Mouse (Mus musculus) heart, postnatal 0 days (tissue): Measurements from ENCODE around the gene Kcnc3. TPM values are rescaled to one million over a fixed set of nuclear protein-coding genes. Genes with fewer than 3 reads are reported as not detected.

Experiments used
- ATAC-seq: fragments of 200-750 bp; cut with Nextera tagmentation; 2 replicates; pipeline ENCODE4 v1.8.0; 2017; ENCODE audit warnings: low read depth, moderate number of reproducible peaks, moderate library complexity; ENCODE audit not compliant: insufficient read depth
- DNase-seq: peaks from one replicate; pipeline ENCODE4 v3.0.0-alpha.2; 2016; ENCODE audit warnings: low spot score
- H3K27ac ChIP-seq: fragments of 300-500 bp; sonication (generic); 2 replicates; pipeline ENCODE4 v1.5.1; 2014; ENCODE audit warnings: low read depth, mild to moderate bottlenecking
- H3K27me3 ChIP-seq: fragments of 300-500 bp; sonication (generic); 2 replicates; pipeline ENCODE4 v1.6.1; 2014; ENCODE audit warnings: low read length, mixed read lengths; ENCODE audit not compliant: control insufficient read depth, insufficient read depth
- H3K36me3 ChIP-seq: fragments of 300-500 bp; sonication (generic); replicated peaks from 2 replicates; pipeline ENCODE4 v1.6.1; 2014; ENCODE audit warnings: low read length, mixed read lengths; ENCODE audit not compliant: control insufficient read depth, insufficient read depth
- H3K4me1 ChIP-seq: fragments of 300-500 bp; sonication (generic); 2 replicates; pipeline ENCODE4 v1.6.1; 2014; ENCODE audit warnings: antibody characterized with exemption; ENCODE audit not compliant: control insufficient read depth, insufficient read depth
- H3K4me2 ChIP-seq: fragments of 300-500 bp; sonication (generic); 2 replicates; pipeline ENCODE4 v1.6.1; 2014; ENCODE audit warnings: low read depth, mild to moderate bottlenecking, low read length, moderate library complexity
- H3K4me3 ChIP-seq: fragments of 300-500 bp; sonication (generic); 2 replicates; pipeline ENCODE4 v1.5.1; 2014; ENCODE audit warnings: low read depth, low read length
- H3K9ac ChIP-seq: fragments of 300-500 bp; sonication (generic); replicated peaks from 2 replicates; pipeline ENCODE4 v1.6.1; 2014; ENCODE audit warnings: low read depth, low read length, mixed read lengths
- H3K9me3 ChIP-seq: fragments of 300-500 bp; sonication (generic); replicated peaks from 2 replicates; pipeline ENCODE4 v1.6.1; 2016; ENCODE audit warnings: low read length; ENCODE audit not compliant: control insufficient read depth
- CTCF ChIP-seq: IDR thresholded peaks from 2 replicates; pipeline ENCODE4 v1.5.1; 2016; ENCODE audit warnings: antibody characterized with exemption, control low read depth, low read depth
- EP300 ChIP-seq: IDR thresholded peaks from 2 replicates; pipeline ENCODE4 v1.6.1; 2016; ENCODE audit warnings: antibody characterized with exemption, low read depth
- WGBS: fragments of 180-500 bp; shearing (Covaris S2); extraction: QIAGEN DNeasy Blood & Tissue Kit; methylation state at CpG from one replicate; pipeline ENCODE4 v1.1.7; 2014; 5-methylcytosine and 5-hydroxymethylcytosine counted together
- polyA plus RNA-seq: library from polyadenylated mRNA; unstranded; fragments of >200 nt; fragmentation: Nextera tagmentation; extraction: Ambion mirVana; gene quantifications from 2 replicates; pipeline ENCODE4 v1.2.1, GENCODE M21; 2015
- total RNA-seq: library from RNA; depleted of rRNA; stranded (reverse); fragments of >200 nt; gene quantifications from 2 replicates; pipeline ENCODE4 v1.2.3, GENCODE M21; 2014; ENCODE audit warnings: low replicate concordance

Kcnc3 gene
- total and polyA plus RNA-seq, 2 experiments from 2014 or later: not detected

GRCm38 (mm10) chr7:44581637-44582036, 8.8 kb upstream of the Kcnc3 start:
- 56% methylated on average over 6 of the region's 6 CpGs for WGBS
- ATAC-seq (no peak), DNase-seq (no peak)
- no peak overlapping the region for H3K4me3 ChIP-seq
- H3K27ac ChIP-seq: no peak overlapping the region
- H3K4me1 ChIP-seq: no peaks in the 10 kb centered on the region
- no peaks in the 10 kb centered on the region; the same call in 1 of the 2 replicates for H3K9me3 ChIP-seq
- H3K9ac ChIP-seq: no peak overlapping the region
- TF ChIP-seq EP300 (no peak), CTCF (no peak)
- H3K27me3 ChIP-seq: peaks cover 17% of the 10 kb centered on the region
- H3K36me3 ChIP-seq: no peaks in the 10 kb centered on the region
- H3K4me2 ChIP-seq: no peak overlapping the region

- 55% methylated on average over 5 of the region's 5 CpGs for WGBS
Observed at GRCm38 (mm10) chr7:44582709-44583108, 7.8 kb upstream of the Kcnc3 start.

GRCm38 (mm10) chr7:44583146-44583545, 7.3 kb upstream of the Kcnc3 start:
- Histone ChIP-seq H3K4me3 (no peak overlapping the region), H3K27ac (no peak overlapping the region), H3K4me1 (0 out of 2 replicates have a peak, but pooled peaks cover 3% of the 10 kb centered on the region), H3K27me3 (peaks cover 32% of the 10 kb centered on the region), H3K9ac (no peak overlapping the region), H3K9me3 (no peaks in the 10 kb centered on the region; the same call in 1 of the 2 replicates), H3K4me2 (no peak overlapping the region), H3K36me3 (no peaks in the 10 kb centered on the region)
- ATAC-seq: no peak
- TF ChIP-seq CTCF (no peak), EP300 (no peak)
- DNase-seq: no peak
- WGBS: 68% methylated on average over 1 of the region's 1 CpGs

More at GRCm38 (mm10) chr7:44582709-44583108, 7.8 kb upstream of the Kcnc3 start:
- no peak overlapping the region for H3K4me3 ChIP-seq
- no peak overlapping the region for H3K27ac ChIP-seq
- DNase-seq (no peak), ATAC-seq (no peak)
- no peaks in the 10 kb centered on the region for H3K36me3 ChIP-seq
- H3K9me3 ChIP-seq: no peaks in the 10 kb centered on the region; the same call in 1 of the 2 replicates
- no peak overlapping the region for H3K9ac ChIP-seq
- 0 out of 2 replicates have a peak, but pooled peaks cover 3% of the 10 kb centered on the region for H3K4me1 ChIP-seq
- H3K27me3 ChIP-seq: peaks cover 27% of the 10 kb centered on the region
- TF ChIP-seq EP300: no peak
- no peak for TF ChIP-seq CTCF
- no peak overlapping the region for H3K4me2 ChIP-seq

- peaks cover 44% of the 10 kb centered on the region for H3K27me3 ChIP-seq
- H3K36me3 ChIP-seq: no peaks in the 10 kb centered on the region
- H3K4me2 ChIP-seq: no peak overlapping the region
- TF ChIP-seq CTCF: no peak
- TF ChIP-seq EP300: no peak
- no peak overlapping the region for H3K27ac ChIP-seq
- H3K4me3 ChIP-seq: no peak overlapping the region
- no peak overlapping the region for H3K9ac ChIP-seq
- H3K9me3 ChIP-seq: no peaks in the 10 kb centered on the region
- peaks cover 3% of the 10 kb centered on the region; the same call in 1 of the 2 replicates for H3K4me1 ChIP-seq
- DNase-seq (no peak), ATAC-seq (no peak)
- WGBS: 51% methylated on average over 4 of the region's 4 CpGs
Observed at GRCm38 (mm10) chr7:44584265-44584804, 6.1 kb upstream of the Kcnc3 start.

- no peak for ATAC-seq
- TF ChIP-seq CTCF: no peak
- TF ChIP-seq EP300: no peak
Observed at GRCm38 (mm10) chr7:44584921-44585320, 5.5 kb upstream of the Kcnc3 start.

GRCm38 (mm10) chr7:44585606-44586005, 4.9 kb upstream of the Kcnc3 start:
- H3K9me3 ChIP-seq: no peaks in the 10 kb centered on the region
- no peak for TF ChIP-seq CTCF
- TF ChIP-seq EP300: no peak
- H3K27ac ChIP-seq: no peak overlapping the region
- H3K4me1 ChIP-seq: peaks cover 3% of the 10 kb centered on the region; the same call in 1 of the 2 replicates
- DNase-seq (no peak), ATAC-seq (no peak)
- H3K4me2 ChIP-seq: no peak overlapping the region
- no peaks in the 10 kb centered on the region for H3K36me3 ChIP-seq
- 81% methylated on average over 6 of the region's 6 CpGs for WGBS
- H3K27me3 ChIP-seq: peaks cover 56% of the 10 kb centered on the region
- H3K4me3 ChIP-seq: no peak overlapping the region
- no peak overlapping the region for H3K9ac ChIP-seq

More at GRCm38 (mm10) chr7:44584921-44585320, 5.5 kb upstream of the Kcnc3 start:
- H3K27me3 ChIP-seq: peaks cover 50% of the 10 kb centered on the region
- peaks cover 3% of the 10 kb centered on the region; the same call in 1 of the 2 replicates for H3K4me1 ChIP-seq
- no peaks in the 10 kb centered on the region for H3K9me3 ChIP-seq
- DNase-seq: no peak
- 71% methylated on average over 6 of the region's 6 CpGs for WGBS
- H3K4me3 ChIP-seq: no peak overlapping the region
- no peak overlapping the region for H3K4me2 ChIP-seq
- no peaks in the 10 kb centered on the region for H3K36me3 ChIP-seq
- no peak overlapping the region for H3K9ac ChIP-seq
- H3K27ac ChIP-seq: no peak overlapping the region
